Mouse (Mus musculus): ENCODE results near the gene Fcgr1.

Fcgr1 gene

GRCm38 (mm10) chr3:96273591-96274465 lies 19.9 kb downstream of the Fcgr1 start:
- no peak for DNase-seq (ENCODE audit: extremely low spot score, low spot score)

- peak; percentile 92 for DNase-seq (ENCODE audit: extremely low spot score, low spot score)
These were observed 24.0 kb downstream of the Fcgr1 start, which contains the start of gene Hist2h2bb for GRCm38 (mm10) chr3:96269511-96270474. Gene Hist2h2bb (plus strand): TSS chr3:96269752.

- peak; percentile 60 for DNase-seq (ENCODE audit: extremely low spot score, low spot score)
These were observed 24.9 kb downstream of the Fcgr1 start for GRCm38 (mm10) chr3:96268776-96269378.

- peak; percentile 79 for DNase-seq (ENCODE audit: extremely low spot score, low spot score)
These were observed 25.6 kb downstream of the Fcgr1 start, which contains the start of gene Hist2h3b for GRCm38 (mm10) chr3:96268051-96268775. Gene Hist2h3b (plus strand): TSS chr3:96268654.

- no peak for DNase-seq (ENCODE audit: extremely low spot score, low spot score)
These were observed 26.2 kb downstream of the Fcgr1 start for GRCm38 (mm10) chr3:96267541-96267940.

GRCm38 (mm10) chr3:96266132-96266710 lies 27.5 kb downstream of the Fcgr1 start:
- no peak for DNase-seq (ENCODE audit: extremely low spot score, low spot score)

GRCm38 (mm10) chr3:96264404-96264949 lies 29.3 kb downstream of the Fcgr1 start:
- no peak for DNase-seq (ENCODE audit: extremely low spot score, low spot score)

GRCm38 (mm10) chr3:96263558-96264403 lies 30.0 kb downstream of the Fcgr1 start:
- peak; percentile 68 for DNase-seq (ENCODE audit: extremely low spot score, low spot score)

GRCm38 (mm10) chr3:96262979-96263550 lies 30.7 kb downstream of the Fcgr1 start, which contains the start of gene Hist2h4:
Gene Hist2h4 (minus strand): TSS chr3:96263311.
- peak; percentile 97 for DNase-seq (ENCODE audit: extremely low spot score, low spot score)

GRCm38 (mm10) chr3:96262216-96262875 lies 31.4 kb downstream of the Fcgr1 start:
- DNase-seq (ENCODE audit: extremely low spot score, low spot score), result peak; percentile 81

GRCm38 (mm10) chr3:96261623-96262022 lies 32.1 kb downstream of the Fcgr1 start:
- DNase-seq (ENCODE audit: extremely low spot score, low spot score), result no peak

GRCm38 (mm10) chr3:96260220-96260619 lies 33.5 kb downstream of the Fcgr1 start:
- no peak for DNase-seq (ENCODE audit: extremely low spot score, low spot score)

- no peak for DNase-seq (ENCODE audit: extremely low spot score, low spot score)
These were observed 36.6 kb downstream of the Fcgr1 start for GRCm38 (mm10) chr3:96257190-96257589.

GRCm38 (mm10) chr3:96255926-96256593 lies 37.7 kb downstream of the Fcgr1 start:
- DNase-seq (ENCODE audit: extremely low spot score, low spot score), result no peak

- DNase-seq (ENCODE audit: extremely low spot score, low spot score), result no peak
These were observed 39.0 kb downstream of the Fcgr1 start for GRCm38 (mm10) chr3:96254683-96255355.

GRCm38 (mm10) chr3:96251787-96252186 lies 42.0 kb downstream of the Fcgr1 start:
- DNase-seq (ENCODE audit: extremely low spot score, low spot score), result no peak

GRCm38 (mm10) chr3:96250890-96251289 lies 42.9 kb downstream of the Fcgr1 start:
- no peak for DNase-seq (ENCODE audit: extremely low spot score, low spot score)

All from neural tube, embryonic 10.5 days (tissue).